Mouse (Mus musculus): ENCODE measurements around the gene Lipa.

- TF ChIP-seq CTCF (IDR thresholded peaks at IDR 0.05; ENCODE audit: extremely low read depth, insufficient read depth, insufficient read length, insufficient replicate concordance) (no peak), POLR2A (IDR thresholded peaks at IDR 0.05; ENCODE audit: low read depth, low read length) (no peak)
Measured at GRCm38 (mm10) chr19:34444785-34445184, 82.5 kb downstream of the Lipa start.
